Mouse (Mus musculus): ENCODE measurements around the gene S100a1.
A peak's percentile ranks its signal among the peaks of the same experiment; 100 is the strongest.

DNA sequence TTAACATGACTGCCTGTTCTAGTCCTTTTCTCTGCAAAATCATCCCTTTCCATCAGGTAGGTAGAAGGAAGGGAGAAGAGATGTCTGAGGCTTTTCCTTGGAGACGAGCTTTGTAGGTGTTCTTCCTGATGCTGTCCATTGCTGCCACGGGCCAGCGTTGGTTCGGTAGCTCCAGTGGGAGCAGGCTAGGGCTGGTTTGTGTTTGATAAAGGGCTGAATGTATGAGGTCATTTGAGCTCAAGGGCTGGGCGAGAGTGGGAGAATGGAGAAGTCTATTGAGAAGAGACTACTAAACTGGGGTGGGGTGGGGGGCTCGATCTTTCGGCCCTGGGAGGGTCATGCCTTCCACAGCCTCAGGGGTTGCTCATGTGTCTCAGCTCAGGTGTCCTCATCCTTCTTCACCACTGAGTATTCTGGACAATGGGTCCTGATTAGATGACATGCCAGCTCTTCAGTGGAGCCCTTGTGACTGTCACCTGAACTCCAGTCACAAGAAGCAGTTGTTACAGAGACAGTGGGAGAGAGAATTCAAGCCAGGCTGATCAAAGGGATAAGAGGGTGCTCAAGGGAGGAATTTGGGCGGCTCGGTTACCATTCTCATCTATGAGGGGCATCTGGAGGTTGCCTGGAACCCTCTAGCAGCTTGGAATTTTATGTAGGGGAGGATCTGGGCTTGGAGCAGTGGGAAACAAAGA lies 1.1 kb downstream of the S100a1 start:
- TF ChIP-seq POLR2A (IDR thresholded peaks at IDR 0.05; ENCODE audit: insufficient read depth, low read depth, low read length) (no peak), CTCF (IDR thresholded peaks at IDR 0.05) (no peak), EP300 (IDR thresholded peaks at IDR 0.05; ENCODE audit: insufficient read depth, low read depth, low read length) (0 out of 2 replicates have a peak, but pooled peaks have one; percentile 19)
